Mouse (Mus musculus) megakaryocyte, adult 5-6 weeks (primary cell): ENCODE data around the gene Bcam. TPM values are rescaled to one million over a fixed set of nuclear protein-coding genes. Genes with fewer than 3 reads are reported as not detected.

Source experiments
- ATAC-seq: 2 replicates; pipeline ENCODE4 v1.8.0; 2016; ENCODE audit warnings: mild to moderate bottlenecking, inconsistent platforms; ENCODE audit not compliant: poor library complexity, severe bottlenecking
- total RNA-seq, 2 experiments: library from RNA; stranded (forward) in 1 of 2; stranded (reverse) in 1 of 2; fragments of 153-499, 151-499 nt in 1 of 2; fragments of 221-1000, 200-1000 nt in 1 of 2; gene quantifications; 2 replicates each; pipeline versions ENCODE4 v1.2.3 to v1.2.4; 2015 to 2017

The Bcam gene
- total RNA-seq, 2 experiments from 2014 or later, result 0.29 TPM; not detected in 1

GRCm38 (mm10) chr7:19738771-19739170 lies 32.0 kb downstream of the Bcam start:
- ATAC-seq, result no peak

- no peak for ATAC-seq
These were observed 34.3 kb downstream of the Bcam start for GRCm38 (mm10) chr7:19736389-19737057.

GRCm38 (mm10) chr7:19734178-19734666 lies 36.6 kb downstream of the Bcam start:
- ATAC-seq, result no peak

GRCm38 (mm10) chr7:19726541-19726940 lies 44.3 kb downstream of the Bcam start:
- ATAC-seq, result no peak

GRCm38 (mm10) chr7:19724167-19724566 lies 46.6 kb downstream of the Bcam start:
- no peak for ATAC-seq

- no peak for ATAC-seq
These were observed 48.0 kb downstream of the Bcam start for GRCm38 (mm10) chr7:19722754-19723195.

- no peak for ATAC-seq
These were observed 51.6 kb downstream of the Bcam start for GRCm38 (mm10) chr7:19719200-19719599.

GRCm38 (mm10) chr7:19718297-19718952 lies 52.4 kb downstream of the Bcam start:
- ATAC-seq, result no peak

- no peak for ATAC-seq
These were observed 53.5 kb downstream of the Bcam start for GRCm38 (mm10) chr7:19717346-19717745.

GRCm38 (mm10) chr7:19716822-19717221 lies 54.0 kb downstream of the Bcam start:
- ATAC-seq, result no peak

GRCm38 (mm10) chr7:19716055-19716682 lies 54.6 kb downstream of the Bcam start:
- no peak for ATAC-seq

GRCm38 (mm10) chr7:19715239-19716054 lies 55.4 kb downstream of the Bcam start, which contains the start of gene Tomm40:
Tomm40 (minus strand) TSS chr7:19715438.
- ATAC-seq, result peak; percentile 89

- ATAC-seq, result no peak
These were observed 56.0 kb downstream of the Bcam start for GRCm38 (mm10) chr7:19714836-19715235.

GRCm38 (mm10) chr7:19713598-19713997 lies 57.2 kb downstream of the Bcam start:
- no peak for ATAC-seq

GRCm38 (mm10) chr7:19713196-19713595 lies 57.6 kb downstream of the Bcam start:
- no peak for ATAC-seq

GRCm38 (mm10) chr7:19712414-19712813 lies 58.4 kb downstream of the Bcam start:
- no peak for ATAC-seq

- ATAC-seq, result no peak
These were observed 60.2 kb downstream of the Bcam start for GRCm38 (mm10) chr7:19710650-19711049.
